Mouse (Mus musculus) limb, embryonic 12.5 days (tissue): ENCODE data around the gene Gm11037. TPM values are rescaled to one million over a fixed set of nuclear protein-coding genes. Genes with fewer than 3 reads are reported as not detected.
"Not testable (repeated sequence)": the region's sequence is repeated elsewhere in the genome, so short reads cannot be mapped to it uniquely, and the experiment has no call there.

Source experiments
- ATAC-seq: fragments of 200-750 bp; cut with Nextera tagmentation; 2 replicates; pipeline ENCODE4 v1.8.0; 2017; ENCODE audit warnings: low read depth, moderate TSS enrichment; ENCODE audit not compliant: insufficient number of reproducible peaks, insufficient read depth, low FRiP score, low TSS enrichment
- H3K27ac ChIP-seq: fragments of 300-500 bp; sonication (generic); 2 replicates; pipeline ENCODE4 v1.5.1; 2016; ENCODE audit warnings: mild to moderate bottlenecking, moderate library complexity
- H3K27me3 ChIP-seq: fragments of 300-500 bp; sonication (generic); 2 replicates; pipeline ENCODE4 v1.6.1; 2016; ENCODE audit warnings: mild to moderate bottlenecking, moderate library complexity
- H3K36me3 ChIP-seq: fragments of 300-500 bp; sonication (generic); 2 replicates; pipeline ENCODE4 v1.6.1; 2016; ENCODE audit warnings: mild to moderate bottlenecking, moderate library complexity
- H3K4me1 ChIP-seq: fragments of 300-500 bp; sonication (generic); replicated peaks from 2 replicates; pipeline ENCODE4 v1.6.1; 2016
- H3K4me2 ChIP-seq: fragments of 300-500 bp; sonication (generic); 2 replicates; pipeline ENCODE4 v1.6.1; 2016; ENCODE audit warnings: mild to moderate bottlenecking, moderate library complexity
- H3K4me3 ChIP-seq: fragments of 300-500 bp; sonication (generic); replicated peaks from 2 replicates; pipeline ENCODE4 v1.5.1; 2016; ENCODE audit warnings: mild to moderate bottlenecking
- H3K9ac ChIP-seq: fragments of 300-500 bp; sonication (generic); replicated peaks from 2 replicates; pipeline ENCODE4 v1.6.1; 2016; ENCODE audit warnings: mild to moderate bottlenecking, moderate library complexity
- H3K9me3 ChIP-seq: fragments of 300-500 bp; sonication (generic); 2 replicates; pipeline ENCODE4 v1.6.1; 2016; ENCODE audit warnings: mild to moderate bottlenecking, moderate library complexity
- WGBS: fragments of 180-500 bp; shearing (Covaris S2); methylation state at CpG from one replicate; pipeline ENCODE4 v1.1.7; 2016; 5-methylcytosine and 5-hydroxymethylcytosine counted together
- polyA plus RNA-seq: library from polyadenylated mRNA; unstranded; fragments of >200 nt; fragmentation: Nextera tagmentation; extraction: Ambion mirVana; gene quantifications from 2 replicates; pipeline ENCODE4 v1.2.1, GENCODE M21; 2016

The Gm11037 gene
- polyA plus RNA-seq, 1 experiment from 2014 or later = not detected

DNA sequence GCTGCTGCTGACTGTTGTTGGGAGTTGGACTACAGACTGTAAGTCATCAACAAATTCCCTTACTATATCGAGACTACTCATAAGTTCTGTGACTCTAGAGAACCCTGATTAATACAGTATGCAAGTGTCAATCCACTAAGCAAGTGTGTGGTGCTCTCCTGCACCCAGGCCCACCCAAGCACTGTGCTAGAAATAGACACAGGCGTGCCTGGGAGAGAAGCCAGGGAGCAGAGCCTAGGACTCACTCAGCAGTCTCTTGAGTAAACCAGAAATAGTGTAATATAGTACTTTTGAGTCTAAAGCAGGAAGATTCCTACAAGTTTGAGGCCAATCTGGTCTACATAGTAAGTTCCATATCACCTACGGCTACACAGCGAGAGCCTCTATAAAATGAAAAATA is 29.3 kb upstream of the Gm11037 start:
- Histone ChIP-seq H3K9me3 (no peaks in the 10 kb centered on the region), H3K9ac (no peak overlapping the region), H3K36me3 (no peaks in the 10 kb centered on the region), H3K27ac (no peak overlapping the region), H3K27me3 (no peaks in the 10 kb centered on the region), H3K4me1 (no peaks in the 10 kb centered on the region), H3K4me2 (no peak overlapping the region), H3K4me3 (no peak overlapping the region)
- WGBS = 90% methylated on average over 4 of the region's 4 CpGs
- no peak for ATAC-seq

DNA sequence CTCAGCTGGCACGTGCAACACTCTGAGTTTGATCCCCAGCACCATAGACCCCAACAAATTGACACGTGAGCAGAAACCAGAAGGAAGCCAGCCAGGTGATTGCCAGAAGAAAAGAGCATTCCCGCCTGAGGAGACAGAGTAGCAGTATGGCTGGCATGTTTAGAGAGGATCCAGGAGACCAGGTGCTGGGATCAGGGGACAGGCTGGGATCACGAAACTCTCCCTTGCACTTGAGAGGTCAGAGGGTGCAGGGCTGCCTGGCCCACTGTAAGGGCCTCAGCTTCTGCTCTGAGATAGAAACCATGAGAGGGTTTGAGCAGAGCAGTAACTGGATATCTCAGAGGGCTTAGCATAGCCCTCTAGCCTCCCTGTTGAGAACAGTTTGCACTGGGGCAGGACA is 28.2 kb upstream of the Gm11037 start:
- not testable (repeated sequence) for ATAC-seq, H3K4me2 ChIP-seq, H3K4me3 ChIP-seq, H3K27ac ChIP-seq, H3K4me1 ChIP-seq, H3K9me3 ChIP-seq, H3K9ac ChIP-seq, H3K36me3 ChIP-seq, H3K27me3 ChIP-seq
- 61% methylated on average over 4 of the region's 4 CpGs for WGBS

DNA sequence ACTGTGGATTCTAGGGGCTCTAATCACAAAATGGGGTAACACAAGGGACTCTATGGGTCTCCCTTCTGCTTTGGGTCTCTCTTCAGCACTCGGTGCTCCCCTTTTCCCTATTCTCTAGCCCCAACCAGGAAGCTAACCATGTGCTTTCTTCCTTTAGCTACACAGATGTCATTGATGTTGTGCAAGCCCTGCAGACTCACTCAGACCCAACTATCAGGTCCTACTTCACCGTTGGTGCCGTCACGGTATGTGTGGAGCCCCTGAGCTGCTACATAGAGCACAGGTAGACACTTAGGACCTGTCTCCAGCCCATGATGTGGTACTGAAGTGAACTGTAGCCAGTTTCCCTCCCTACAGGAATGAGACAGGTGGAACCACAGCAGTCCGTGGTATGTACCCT is 27.3 kb upstream of the Gm11037 start:
- no peak for ATAC-seq
- Histone ChIP-seq H3K4me3 (no peak overlapping the region), H3K9ac (no peak overlapping the region), H3K4me2 (no peak overlapping the region), H3K4me1 (no peaks in the 10 kb centered on the region), H3K27me3 (no peaks in the 10 kb centered on the region), H3K36me3 (no peaks in the 10 kb centered on the region), H3K9me3 (no peaks in the 10 kb centered on the region), H3K27ac (no peak overlapping the region)
- 91% methylated on average over 5 of the region's 5 CpGs for WGBS

DNA sequence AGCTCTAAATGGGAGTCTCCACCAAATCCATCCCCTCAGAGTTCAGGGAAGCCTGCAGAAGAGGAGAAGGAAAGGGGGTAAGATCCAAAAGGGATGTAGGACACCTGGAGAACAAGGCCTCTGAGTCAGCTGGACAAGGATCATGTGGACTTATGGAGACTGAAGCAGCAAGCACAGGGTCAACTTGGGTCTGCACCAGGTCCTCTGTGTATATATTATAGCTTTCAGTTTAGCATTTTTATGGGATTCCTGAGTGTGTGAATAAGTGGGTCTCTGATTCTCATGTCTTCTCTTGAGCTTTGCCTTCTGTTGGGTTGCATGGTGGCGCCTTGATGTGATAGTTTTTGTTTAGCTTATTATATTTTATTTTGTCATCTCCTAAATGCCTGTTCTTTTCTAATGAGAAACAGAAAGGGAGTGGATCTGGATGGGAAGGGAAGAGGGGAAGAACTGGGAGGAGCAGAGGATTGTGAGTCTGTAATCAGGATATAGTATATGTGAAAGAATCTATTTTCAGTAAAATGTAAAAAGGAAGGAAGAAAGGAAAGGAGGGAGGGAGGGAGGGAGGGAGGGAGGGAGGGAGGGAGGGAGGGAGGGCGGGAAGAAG is 14.2 kb upstream of the Gm11037 start:
- 78% methylated on average over 1 of the region's 2 CpGs for WGBS
- ATAC-seq = no peak
- Histone ChIP-seq H3K27ac (no peak overlapping the region), H3K27me3 (no peaks in the 10 kb centered on the region), H3K4me2 (no peak overlapping the region), H3K36me3 (no peaks in the 10 kb centered on the region), H3K4me3 (no peak overlapping the region), H3K9me3 (no peaks in the 10 kb centered on the region), H3K4me1 (no peaks in the 10 kb centered on the region), H3K9ac (no peak overlapping the region)

DNA sequence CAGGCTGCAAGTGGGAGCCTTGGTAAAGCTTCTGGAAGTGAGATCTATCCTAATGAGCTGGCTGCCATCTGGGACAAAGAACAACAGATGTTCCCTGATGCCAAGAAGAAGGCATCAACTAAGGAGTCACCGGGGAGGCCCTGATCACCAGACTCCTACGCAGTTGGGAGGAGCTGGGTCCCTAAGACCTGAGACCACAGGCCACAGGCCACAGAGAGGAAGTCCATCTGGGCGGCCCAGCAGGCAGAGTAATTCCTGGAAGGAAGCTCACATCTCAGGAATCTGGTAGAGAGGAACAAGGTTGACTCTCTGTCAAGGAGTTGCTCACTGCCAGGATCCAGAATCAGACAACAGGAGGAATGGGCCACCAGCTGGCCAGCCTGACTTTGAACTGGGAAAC is 9.1 kb upstream of the Gm11037 start:
- peaks cover 34% of the 10 kb centered on the region for H3K4me1 ChIP-seq
- H3K9ac ChIP-seq = no peak overlapping the region
- H3K4me3 ChIP-seq = no peak overlapping the region
- ATAC-seq = no peak
- WGBS = 66% methylated on average over 3 of the region's 3 CpGs
- H3K27me3 ChIP-seq = no peaks in the 10 kb centered on the region
- no peak overlapping the region for H3K4me2 ChIP-seq
- H3K27ac ChIP-seq = no peak overlapping the region
- H3K36me3 ChIP-seq = 0 out of 2 replicates have a peak, but pooled peaks cover 4% of the 10 kb centered on the region
- H3K9me3 ChIP-seq = no peaks in the 10 kb centered on the region

DNA sequence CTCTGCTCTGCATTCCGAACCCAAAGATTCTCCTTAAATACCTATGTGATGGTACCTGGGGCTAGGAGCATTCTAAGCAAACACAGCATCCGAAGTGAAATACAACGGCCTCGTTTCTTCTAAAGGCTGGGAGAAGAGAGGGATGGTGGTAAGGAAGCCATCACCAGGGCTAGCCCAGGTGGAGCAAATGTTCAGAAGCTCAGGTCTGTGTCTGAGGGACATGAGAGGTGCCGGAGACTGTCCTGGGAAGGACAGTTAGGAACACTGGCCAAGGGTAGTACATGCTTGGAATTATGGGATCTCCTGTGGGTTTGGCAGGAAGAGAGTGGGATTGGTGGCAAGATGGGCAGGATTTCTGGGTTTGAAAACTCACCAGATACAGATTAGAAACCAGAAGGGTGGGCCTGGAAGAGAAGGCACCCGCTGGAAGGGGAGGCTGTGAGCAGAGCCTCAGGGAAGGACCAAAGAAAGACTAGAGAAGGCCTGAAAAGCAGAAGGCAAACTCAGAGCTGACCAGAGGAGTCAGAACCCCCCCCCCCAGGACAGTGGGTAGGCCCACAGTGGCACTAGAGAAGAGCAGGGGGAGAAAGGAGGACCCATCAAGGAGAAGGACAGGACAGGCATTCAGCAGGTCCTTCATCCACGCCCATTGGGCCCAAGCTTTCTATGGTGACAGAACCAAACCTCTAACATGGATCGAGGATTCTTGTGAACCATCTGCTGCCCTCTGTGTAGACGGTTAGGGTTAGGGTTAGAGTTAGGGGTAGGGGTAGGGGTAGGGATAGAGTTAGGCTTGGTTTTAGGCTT is 7.9 kb upstream of the Gm11037 start:
- Histone ChIP-seq H3K9ac (no peak overlapping the region), H3K4me1 (peaks cover 35% of the 10 kb centered on the region), H3K27ac (no peak overlapping the region), H3K9me3 (no peaks in the 10 kb centered on the region), H3K4me2 (no peak overlapping the region), H3K36me3 (peaks cover 10% of the 10 kb centered on the region; the same call in 1 of the 2 replicates), H3K4me3 (no peak overlapping the region), H3K27me3 (no peaks in the 10 kb centered on the region)
- 91% methylated on average over 9 of the region's 9 CpGs for WGBS
- ATAC-seq = no peak

DNA sequence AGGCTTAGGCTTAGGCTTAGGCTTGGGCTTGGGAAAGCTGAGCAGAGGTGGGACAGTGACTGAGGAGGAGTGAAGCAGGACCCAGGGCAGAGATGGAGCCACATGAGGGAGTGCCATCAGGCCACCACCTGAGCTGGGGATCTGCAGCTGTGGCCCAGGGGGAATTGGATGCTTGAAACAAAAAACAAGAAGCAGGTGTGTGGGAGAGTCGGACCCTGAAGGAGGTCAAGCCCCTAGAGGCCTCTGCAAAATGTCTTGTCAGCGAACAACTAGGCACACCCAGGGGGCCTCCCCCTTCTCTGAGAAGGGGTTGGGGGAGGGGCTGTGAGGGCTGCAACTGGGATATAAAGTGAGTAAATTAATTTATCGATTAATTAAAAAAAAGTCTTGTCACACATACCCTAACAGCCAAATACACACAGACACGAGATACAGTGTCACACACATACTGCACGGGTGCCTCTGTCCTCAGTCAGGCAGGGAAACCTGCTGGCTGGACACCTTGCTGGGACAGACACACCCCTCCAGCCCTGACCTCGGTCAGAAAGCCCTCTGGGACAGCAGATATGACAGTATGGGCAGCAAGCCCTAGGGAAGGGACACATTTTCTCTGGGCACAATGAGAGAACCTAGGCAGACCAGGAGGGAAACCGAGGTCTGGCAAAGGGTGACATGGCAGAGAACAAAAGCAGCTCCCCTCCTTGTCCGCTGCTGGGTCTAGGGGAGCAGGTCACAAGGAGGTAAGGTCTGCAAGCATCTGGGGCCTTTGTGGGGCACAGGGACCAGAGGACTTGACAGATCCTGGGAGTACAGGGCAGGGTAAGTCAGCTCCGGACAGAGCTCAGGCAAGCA is 7.1 kb upstream of the Gm11037 start:
- peak overlapping the region; percentile 91 for H3K9ac ChIP-seq
- WGBS = 42% methylated on average over 9 of the region's 9 CpGs
- H3K4me2 ChIP-seq = peak overlapping the region; percentile 75
- peak overlapping the region; percentile 94 for H3K27ac ChIP-seq
- peak overlapping the region; percentile 70; the same call in 1 of the 2 replicates for H3K4me3 ChIP-seq
- no peaks in the 10 kb centered on the region for H3K27me3 ChIP-seq
- H3K9me3 ChIP-seq = no peaks in the 10 kb centered on the region
- H3K4me1 ChIP-seq = peaks cover 35% of the 10 kb centered on the region
- H3K36me3 ChIP-seq = peaks cover 12% of the 10 kb centered on the region; the same call in 1 of the 2 replicates
- peak; percentile 8; the same call in 1 of the 2 replicates for ATAC-seq

DNA sequence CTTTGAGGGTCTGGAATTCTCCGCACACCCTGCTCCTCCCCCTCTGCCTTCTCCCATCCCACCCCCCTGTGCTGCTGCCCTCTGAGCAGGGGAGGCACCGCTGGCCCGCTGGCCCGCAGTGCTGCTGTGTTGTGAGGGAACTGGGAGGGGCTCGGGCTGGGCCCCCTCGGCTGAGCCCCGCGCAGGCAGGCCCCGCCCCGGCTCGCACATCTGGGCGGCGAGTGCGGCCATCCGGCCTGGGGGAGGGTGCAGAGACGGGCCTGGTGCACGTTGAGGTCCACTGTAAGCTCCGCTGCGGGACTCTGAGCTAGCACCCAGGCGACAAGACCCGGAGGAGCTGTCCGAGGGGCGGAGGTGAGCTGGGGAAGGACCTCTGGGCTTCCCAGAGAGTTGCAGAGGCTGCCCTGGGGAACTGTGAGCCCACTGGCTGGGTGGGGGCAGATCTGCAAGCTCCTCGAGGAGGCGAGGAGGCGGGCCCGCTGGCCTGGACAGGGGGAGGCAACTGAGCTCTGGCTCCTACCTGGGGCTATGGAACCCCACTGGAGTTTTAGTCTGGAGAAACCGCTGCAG is 6.1 kb upstream of the Gm11037 start, which contains the start of gene Hspa12b:
Gene Hspa12b (plus strand): TSS at position 120 of the 570 bp plus-strand sequence.
- no peaks in the 10 kb centered on the region for H3K9me3 ChIP-seq
- peaks cover 35% of the 10 kb centered on the region for H3K4me1 ChIP-seq
- H3K36me3 ChIP-seq = peaks cover 23% of the 10 kb centered on the region; the same call in 1 of the 2 replicates
- H3K27me3 ChIP-seq = no peaks in the 10 kb centered on the region
- under 1% methylated on average over 28 of the region's 28 CpGs for WGBS
- peak within 1 kb of the TSS; percentile 94 for H3K27ac ChIP-seq
- H3K4me2 ChIP-seq = peak within 1 kb of the TSS; percentile 75
- peak within 1 kb of the TSS; percentile 70 for H3K4me3 ChIP-seq
- H3K9ac ChIP-seq = peak within 1 kb of the TSS; percentile 91
- ATAC-seq = peak; percentile 97

DNA sequence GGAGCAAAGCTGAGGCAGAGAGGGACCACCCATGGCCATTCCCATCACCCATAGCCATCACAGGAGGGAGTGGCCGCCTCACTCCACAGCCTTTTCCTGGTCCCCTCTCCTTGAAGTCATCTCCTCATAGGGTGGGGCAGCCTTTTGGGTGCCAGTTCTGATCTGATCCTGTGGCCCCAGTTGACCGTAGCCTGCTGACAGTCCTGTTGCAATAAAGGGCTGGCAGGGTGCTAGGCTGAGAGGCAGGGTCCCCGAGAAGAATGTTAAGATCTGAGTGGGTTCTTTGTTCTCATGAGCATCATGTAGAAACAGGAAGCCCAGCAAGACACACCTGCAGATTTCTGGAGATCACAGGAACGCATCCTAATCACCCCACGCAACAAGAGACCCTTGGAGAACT is 5.1 kb upstream of the Gm11037 start:
- Histone ChIP-seq H3K36me3 (peaks cover 26% of the 10 kb centered on the region; the same call in 1 of the 2 replicates), H3K27me3 (no peaks in the 10 kb centered on the region), H3K9me3 (no peaks in the 10 kb centered on the region), H3K9ac (peak overlapping the region; percentile 91), H3K4me2 (peak overlapping the region; percentile 75), H3K4me3 (peak overlapping the region; percentile 70), H3K4me1 (peaks cover 35% of the 10 kb centered on the region), H3K27ac (no peak overlapping the region)
- 80% methylated on average over 5 of the region's 5 CpGs for WGBS
- no peak for ATAC-seq

DNA sequence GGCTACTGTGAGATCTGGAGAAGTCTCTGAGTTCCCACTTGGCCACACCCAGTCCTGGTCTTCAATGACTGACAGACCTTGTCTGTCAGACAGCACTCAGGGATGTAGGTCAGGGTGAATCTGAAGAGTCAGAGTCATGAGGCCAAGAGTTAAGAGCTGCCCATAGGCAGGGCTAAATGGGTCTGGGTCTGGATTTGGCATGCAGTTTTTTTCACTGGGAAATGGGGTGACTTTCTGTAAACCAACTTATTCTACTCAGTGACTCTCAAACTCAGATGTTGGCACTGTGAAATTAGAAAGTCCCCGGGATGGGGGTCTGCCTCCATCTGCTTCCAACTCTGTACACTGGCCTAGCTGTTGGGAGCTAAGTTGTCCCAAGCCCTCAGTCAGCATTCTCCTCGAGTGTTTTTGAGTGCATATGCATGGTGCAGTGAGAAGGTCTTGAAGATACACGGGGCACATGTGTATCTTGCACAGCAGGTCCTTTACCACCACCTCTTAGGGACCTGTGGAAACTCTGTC is 4.6 kb upstream of the Gm11037 start:
- H3K27me3 ChIP-seq = no peaks in the 10 kb centered on the region
- H3K36me3 ChIP-seq = peaks cover 26% of the 10 kb centered on the region; the same call in 1 of the 2 replicates
- peak overlapping the region; percentile 75 for H3K4me2 ChIP-seq
- H3K4me3 ChIP-seq = 0 out of 2 replicates have a peak overlapping the region, but pooled peaks have one; percentile 70
- no peak for ATAC-seq
- no peaks in the 10 kb centered on the region for H3K9me3 ChIP-seq
- 86% methylated on average over 3 of the region's 3 CpGs for WGBS
- no peak overlapping the region for H3K27ac ChIP-seq
- H3K9ac ChIP-seq = no peak overlapping the region
- H3K4me1 ChIP-seq = peaks cover 35% of the 10 kb centered on the region
